Mouse (Mus musculus) lung, postnatal 0 days (tissue): Measurements from ENCODE around the gene Pias1.

ENCODE experiments used
- CTCF ChIP-seq: IDR thresholded peaks from 2 replicates; pipeline ENCODE4 v1.5.1; 2016; ENCODE audit warnings: antibody characterized with exemption, mild to moderate bottlenecking
- EP300 ChIP-seq: IDR thresholded peaks from 2 replicates; pipeline ENCODE4 v1.6.1; 2016; ENCODE audit warnings: antibody characterized with exemption, mild to moderate bottlenecking, control low read depth

- TF ChIP-seq CTCF (no peak), EP300 (no peak)
Measured at GRCm38 (mm10) chr9:62945346-62945745, 42.4 kb downstream of the Pias1 start.
